Mouse (Mus musculus) thymus, postnatal 14 days (tissue): ENCODE data around the gene Gm6588.

Experiments
- DNase-seq: peaks from one replicate; pipeline ENCODE4 v3.0.0; 2021

Gene Gm6588

DNA sequence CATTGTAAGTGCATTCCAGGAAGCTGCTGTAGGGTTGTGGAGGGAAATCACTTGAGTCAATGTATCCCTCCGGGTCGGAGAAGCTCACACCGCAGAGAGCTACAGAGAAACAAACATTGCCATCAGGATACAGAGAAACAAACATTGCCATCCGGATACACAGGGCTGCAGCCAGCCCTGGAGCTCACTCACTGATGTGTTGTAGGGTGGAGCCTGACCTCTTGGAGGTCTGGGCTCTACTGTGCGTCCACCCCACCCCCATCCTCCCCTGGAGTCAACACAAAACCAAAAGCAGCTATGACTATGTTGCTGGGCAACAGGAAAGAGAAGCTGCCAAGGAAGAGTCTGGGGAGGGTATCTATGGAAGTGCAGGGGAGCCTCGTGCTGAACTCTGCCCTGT is 24.2 kb downstream of the Gm6588 start:
- no peak for DNase-seq

DNA sequence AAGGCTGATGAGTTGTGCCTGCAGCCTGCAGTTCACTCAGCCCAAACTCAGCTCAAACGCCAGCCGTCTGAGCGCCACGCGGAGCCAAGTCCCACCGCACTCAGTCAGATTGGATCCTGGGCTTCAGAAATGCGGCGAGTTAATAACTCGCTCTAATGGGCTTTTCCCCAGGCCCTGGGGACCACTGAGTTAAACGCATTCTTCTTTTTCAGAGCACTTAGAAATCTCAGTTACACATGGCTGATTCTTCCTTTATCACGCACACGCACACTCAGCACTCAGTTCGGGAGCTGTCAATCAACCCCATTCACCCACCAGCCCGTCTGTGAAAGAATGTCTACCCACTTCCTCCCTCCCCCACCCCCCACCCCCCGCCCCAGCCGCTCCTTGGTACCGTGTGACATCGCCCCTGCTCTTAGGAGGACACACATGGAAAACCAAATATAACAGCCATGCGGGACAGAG is 32.8 kb downstream of the Gm6588 start:
- DNase-seq: no peak

DNA sequence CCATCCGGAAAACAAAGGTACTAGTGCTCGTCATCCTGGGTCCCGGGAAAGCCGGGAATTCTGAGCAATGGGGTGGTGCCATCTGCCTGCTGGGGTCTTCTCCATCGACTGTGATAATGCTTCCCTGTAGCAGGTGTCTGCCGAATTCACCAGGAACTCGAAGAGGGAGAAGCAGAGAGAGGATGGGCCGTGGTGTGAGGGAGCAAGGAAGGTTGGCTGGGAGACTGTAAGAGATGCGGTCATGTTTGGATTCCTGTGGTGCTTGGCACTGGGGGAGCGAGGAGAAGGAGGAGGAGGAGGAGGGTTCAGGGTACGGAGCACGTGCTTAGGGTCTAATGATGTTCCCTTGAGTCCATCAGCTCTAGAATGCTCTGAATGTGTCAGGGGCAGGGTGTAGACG is 33.3 kb downstream of the Gm6588 start:
- DNase-seq: no peak

DNA sequence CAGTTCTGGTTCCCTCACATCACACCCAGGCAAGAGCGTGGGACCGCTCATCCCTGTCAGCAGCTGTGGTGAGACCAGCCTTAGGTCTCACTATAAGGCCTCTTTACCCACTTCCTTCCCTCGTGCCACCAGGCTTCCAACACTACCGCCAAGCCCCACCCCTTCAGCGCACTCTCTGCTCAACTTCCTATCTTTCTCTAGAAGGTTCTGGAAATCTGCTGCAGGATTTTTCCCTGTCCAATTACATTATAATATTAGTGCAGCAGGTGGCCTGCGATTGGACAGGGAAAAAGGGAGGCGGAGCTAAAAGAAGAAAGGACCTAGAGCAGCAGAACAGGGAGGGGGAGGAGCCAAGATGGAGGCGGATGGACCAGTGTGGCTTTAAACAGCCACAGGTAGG is 33.8 kb downstream of the Gm6588 start:
- DNase-seq: peak; percentile 15

DNA sequence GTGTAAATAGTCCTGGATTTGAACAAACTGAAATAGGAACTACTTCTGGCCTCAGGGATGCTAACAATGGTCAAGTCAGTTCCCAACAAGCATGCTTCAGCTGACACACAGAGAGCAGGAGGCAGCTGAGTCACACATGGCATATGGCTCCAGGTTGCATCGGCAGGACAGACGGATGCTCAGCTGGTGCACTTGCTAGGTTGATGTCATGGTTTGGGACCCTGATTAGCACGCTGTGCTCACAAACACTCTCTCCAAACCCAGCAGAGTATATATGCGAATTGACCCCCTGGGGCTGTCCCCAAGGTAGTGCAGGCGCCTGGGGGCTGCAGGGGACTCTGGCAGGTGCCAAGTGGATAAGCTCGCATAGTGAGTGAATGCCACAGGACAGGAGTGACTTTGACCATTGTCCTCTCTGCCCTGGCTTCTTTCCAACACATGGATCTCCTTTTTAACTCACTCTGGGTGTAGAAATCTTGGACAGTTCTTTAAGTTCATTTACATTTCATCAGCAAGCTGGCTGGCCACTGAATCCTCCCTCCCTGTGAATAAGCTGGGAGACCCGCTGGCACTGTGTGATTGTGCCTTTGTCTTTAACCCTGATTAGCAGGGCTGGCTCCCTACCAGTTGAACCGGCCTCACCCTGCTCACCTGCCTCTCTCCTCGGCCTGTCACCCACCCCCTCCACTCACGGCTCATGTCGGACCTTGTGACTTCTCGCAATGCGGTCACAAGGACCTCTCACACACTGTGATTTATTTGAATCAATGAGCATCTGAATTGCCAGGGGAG is 35.9 kb downstream of the Gm6588 start:
- no peak for DNase-seq

DNA sequence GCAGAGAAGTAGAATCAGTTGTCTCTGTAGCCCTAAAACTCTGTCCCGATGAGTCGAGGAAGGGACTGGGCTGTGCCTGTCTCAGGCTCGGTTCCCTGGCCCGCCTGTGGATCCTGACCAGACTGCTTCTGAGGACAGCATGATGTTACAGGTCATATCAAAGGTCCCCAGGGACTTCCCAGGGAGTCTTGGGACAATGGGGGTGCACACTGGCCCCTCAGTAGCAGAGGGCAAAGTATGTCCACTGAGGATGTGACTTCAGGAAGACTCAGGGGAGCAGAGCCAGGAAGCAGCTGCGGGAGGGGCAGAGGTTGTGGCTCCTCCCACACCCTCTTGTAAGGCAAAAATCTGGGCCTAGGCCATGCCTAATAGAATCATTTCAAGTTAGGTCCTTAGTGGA is 37.2 kb downstream of the Gm6588 start:
- no peak for DNase-seq

DNA sequence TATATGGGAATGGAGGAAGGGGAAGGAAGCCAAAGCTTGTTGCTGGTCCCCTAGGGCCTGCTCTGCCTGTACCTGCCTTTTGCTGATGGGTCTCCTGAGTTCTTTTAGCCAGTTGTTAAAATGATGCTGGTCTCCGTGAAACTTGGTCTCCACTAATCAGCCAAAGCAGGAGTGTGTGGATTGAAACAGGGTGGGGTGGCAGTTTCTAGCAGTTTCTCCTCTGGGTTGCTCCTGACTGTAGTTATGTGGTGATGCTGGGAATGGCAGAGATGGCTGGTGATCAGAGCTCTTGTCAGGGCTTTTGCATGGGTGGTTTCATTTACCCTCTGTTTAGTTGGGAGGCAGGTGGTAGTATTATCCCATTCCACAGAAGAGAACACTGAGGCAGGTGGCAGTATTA is 38.3 kb downstream of the Gm6588 start:
- no peak for DNase-seq

DNA sequence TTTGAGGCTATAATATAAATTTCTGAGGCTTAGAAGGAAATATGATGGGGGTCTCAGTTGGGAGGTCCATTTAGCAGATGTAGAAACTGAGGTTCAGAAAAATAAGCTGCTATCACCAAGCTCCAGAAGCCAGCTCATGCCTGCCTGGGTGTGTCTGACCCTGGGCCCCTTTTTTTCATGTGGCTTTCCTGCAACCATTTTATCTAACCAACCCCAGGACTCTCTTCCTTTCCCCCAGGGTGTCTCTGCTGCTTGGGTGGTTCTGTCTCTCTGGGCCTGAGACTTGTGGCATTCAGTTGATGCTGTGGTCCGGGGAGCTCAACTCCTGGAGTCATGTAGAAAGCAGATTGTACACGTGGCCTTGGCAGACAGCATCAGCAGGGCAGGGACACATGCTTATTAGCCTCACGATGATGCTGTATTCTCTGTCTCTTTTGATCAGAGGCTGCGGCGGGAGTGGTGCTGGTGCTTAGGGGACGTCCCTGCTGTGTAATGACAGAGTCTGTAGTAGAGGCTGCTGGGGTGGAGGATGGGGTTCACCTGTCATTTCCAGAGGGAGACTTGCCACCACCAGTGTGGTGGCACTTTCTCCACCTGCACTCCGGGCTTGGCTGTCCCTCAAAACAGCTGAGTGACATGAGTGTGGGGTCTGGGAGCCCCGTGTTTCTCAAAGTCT is 39.0 kb downstream of the Gm6588 start:
- DNase-seq: no peak

DNA sequence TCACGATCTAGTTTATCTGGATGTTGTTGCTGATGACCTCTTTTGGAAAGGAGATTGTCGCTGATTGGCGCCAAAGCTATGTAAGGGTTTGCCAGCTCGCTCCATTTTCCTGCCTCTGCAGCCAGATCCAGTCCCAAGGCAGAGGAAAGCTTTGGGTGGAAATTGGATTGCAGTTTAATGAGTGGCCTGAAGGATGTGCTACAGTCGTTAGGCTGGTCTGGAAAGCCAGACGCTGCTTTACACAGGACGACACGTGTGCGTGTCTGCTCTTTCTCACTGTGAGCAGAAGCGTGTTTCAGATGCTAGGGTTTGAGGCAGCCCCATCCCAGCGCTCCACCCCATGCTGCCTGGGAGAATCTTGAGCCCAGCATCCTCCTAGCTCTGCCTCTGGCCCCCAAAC is 42.3 kb downstream of the Gm6588 start:
- DNase-seq: no peak

DNA sequence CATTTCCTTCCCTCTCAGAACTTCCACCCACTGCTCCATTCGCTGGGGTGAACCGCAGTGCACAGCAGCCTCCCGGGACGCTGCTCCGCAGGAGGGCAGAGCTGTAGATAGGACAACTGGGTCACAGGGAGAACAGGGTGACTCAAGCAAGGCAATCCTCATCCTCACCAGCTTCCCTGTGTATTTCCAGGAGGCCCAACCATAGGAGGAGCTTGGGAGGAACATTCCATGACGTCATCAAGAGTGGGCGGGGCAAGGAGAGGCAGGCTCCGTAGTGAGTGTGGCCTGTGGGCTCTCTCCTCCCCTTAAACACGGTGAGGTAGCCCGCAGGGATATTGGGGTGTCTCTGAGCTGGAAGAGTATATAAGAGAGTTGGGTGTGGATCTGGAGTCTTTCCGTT is 44.3 kb downstream of the Gm6588 start:
- peak; percentile 8 for DNase-seq

DNA sequence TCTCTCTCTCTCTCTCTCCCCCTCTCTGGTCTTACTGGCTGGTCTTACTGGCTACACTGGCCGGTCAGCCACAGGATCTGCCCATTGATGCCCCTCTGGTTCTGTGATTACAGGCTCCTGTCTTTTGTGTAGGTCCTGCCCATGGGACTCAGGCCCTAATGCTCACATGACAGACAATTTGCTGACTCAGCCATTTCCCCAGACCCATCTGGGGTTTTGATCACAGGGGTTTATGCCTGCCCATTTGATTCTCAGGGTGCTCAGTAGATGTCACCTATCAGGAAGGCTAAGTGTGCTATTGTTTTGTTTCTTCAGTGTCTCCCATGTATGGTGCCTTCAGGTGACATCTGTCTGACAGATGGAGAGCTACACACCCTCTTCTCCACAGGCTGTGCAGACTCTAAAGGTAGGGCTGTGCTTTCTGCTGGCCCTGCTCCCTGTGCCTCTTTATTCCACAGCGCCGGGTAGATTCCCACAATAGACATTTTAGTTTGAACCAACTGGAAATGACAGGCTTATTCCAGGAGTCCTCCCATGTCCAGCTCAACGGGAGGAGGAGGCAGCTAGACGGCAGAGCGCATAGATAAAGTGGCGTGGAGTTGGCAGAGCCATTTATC is 47.6 kb downstream of the Gm6588 start:
- no peak for DNase-seq

DNA sequence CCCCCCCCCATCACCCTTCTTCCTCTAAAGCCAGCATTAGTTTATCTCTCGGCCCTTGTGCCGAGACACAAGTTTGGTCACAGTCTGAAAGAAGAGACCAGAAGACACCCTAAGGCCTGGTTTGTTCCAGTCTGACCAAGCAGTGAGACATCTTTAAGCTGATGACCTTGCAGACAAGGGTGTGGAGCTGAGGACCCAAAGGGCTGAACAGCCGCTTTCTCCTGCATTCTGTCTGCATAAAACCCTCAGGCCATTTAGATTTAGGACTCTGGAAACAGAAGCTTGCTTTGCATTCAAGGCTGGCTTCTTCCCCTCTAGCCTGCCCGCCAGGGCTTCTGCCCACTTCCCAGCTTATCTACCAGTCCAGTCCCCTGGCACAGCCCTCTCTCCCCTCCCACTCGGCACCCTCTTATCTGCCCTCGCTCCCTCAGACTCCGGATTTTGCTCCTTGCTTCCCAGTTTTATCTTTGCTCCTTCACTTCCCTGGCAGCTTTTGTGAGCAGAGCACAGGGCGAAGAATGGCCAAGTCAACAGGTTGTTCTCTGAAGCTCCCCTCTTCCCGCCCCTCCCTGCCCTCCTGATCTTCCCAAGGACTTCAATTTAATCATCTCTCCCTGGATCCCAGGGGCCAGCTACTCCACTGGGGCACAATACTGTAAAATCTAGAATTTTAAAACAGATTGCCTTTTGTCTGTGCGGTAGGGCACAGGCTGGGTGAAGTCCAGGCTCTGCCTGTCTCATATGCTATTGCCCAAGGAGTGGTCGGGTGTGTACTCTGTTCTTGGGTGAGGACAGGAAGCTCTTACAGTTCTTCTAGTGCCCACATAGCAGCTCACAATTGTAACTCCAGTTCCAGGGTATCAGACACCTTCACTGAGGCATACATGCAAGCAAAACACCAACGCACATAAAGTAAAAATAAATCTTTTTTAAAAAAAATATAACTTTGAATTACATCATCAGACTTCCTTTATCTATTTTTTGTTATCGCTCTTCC is 50.0 kb downstream of the Gm6588 start:
- DNase-seq: no peak

DNA sequence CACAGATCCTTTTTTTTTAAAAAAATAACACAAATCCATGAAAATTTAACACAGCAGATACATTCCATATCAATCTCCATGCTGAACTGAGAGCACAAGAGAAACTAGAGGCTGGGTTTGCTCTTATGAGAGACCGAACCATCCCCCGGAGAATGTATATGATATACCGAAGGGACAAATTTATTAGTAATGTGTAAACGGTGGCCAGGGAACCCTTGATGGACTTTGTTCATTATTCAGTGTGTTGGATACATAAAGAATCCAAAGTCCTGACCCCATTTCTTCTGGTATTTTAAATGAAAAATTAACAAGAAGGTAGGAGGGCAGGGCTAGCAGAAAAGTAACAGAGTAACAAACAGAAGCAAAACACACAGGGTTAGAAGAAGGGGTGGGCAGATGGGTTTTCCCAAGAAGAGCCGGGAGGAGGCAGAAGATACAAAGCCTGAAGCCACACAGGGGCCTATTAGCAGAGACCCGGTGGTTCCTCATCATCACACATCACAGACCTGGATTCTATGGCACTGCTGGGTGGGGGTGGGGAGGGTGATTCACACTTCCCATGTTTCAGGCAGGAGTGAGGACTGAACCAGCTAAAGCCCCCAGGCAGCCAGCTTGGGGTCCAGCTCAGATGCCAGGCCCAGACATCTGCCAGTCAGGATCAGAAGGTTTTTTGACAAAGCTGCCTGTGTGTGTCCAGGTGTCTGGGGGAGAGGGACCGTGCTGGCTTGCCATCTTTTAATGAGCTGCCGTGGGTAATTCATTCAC is 50.9 kb downstream of the Gm6588 start:
- DNase-seq: no peak
